Mouse (Mus musculus): Measurements from ENCODE around the gene Rnf144a.

DNA sequence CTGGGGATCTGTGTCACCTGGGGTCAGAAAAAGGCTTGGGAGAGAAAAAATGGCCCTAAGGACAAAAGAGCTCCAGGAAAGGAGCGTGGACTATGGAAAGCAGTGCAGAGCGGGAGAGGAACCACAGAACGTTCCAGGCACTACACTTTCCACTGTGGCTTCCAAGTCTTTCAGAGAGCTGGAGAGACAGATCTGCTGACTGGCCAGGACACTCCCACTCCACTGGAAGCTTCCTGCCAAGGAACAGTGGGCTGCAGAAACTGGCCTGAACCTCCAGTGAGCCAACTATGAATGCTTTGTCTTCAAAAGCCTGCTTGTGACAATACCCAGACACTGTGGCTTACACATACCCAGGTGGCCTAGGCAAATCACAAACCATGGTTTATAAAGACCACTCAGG lies 84.0 kb downstream of the Rnf144a start:
- TF ChIP-seq POLR2A (IDR thresholded peaks at IDR 0.05; ENCODE audit: low read depth, low read length): no peak
- no peak for TF ChIP-seq CTCF (IDR thresholded peaks at IDR 0.05; ENCODE audit: borderline replicate concordance, insufficient read depth, low read length)

All from embryonic fibroblast, embryonic 13.5 days (primary cell).